Mouse (Mus musculus): ENCODE results near the gene Wnt10a.
"Not testable (repeated sequence)": the region's sequence is repeated elsewhere in the genome, so short reads cannot be mapped to it uniquely, and the experiment has no call there.

The Wnt10a gene

GRCm38 (mm10) chr1:74814931-74815647 is 23.8 kb downstream of the Wnt10a start:
- DNase-seq (ENCODE audit: extremely low read depth, low read depth, low spot score) = no peak

- DNase-seq (ENCODE audit: extremely low read depth, low read depth, low spot score) = not testable (repeated sequence)
Observed at GRCm38 (mm10) chr1:74815965-74816364, 24.6 kb downstream of the Wnt10a start.

- no peak for DNase-seq (ENCODE audit: extremely low read depth, low read depth, low spot score)
Observed at GRCm38 (mm10) chr1:74816612-74817199, 25.4 kb downstream of the Wnt10a start.

- no peak for DNase-seq (ENCODE audit: extremely low read depth, low read depth, low spot score)
Observed at GRCm38 (mm10) chr1:74817219-74817618, 25.9 kb downstream of the Wnt10a start.

GRCm38 (mm10) chr1:74818509-74818908 is 27.2 kb downstream of the Wnt10a start:
- no peak for DNase-seq (ENCODE audit: extremely low read depth, low read depth, low spot score)

- DNase-seq (ENCODE audit: extremely low read depth, low read depth, low spot score) = not testable (repeated sequence)
Observed at GRCm38 (mm10) chr1:74823598-74823997, 32.3 kb downstream of the Wnt10a start.

- DNase-seq (ENCODE audit: extremely low read depth, low read depth, low spot score) = no peak
Observed at GRCm38 (mm10) chr1:74824518-74825302, 33.4 kb downstream of the Wnt10a start.

- no peak for DNase-seq (ENCODE audit: extremely low read depth, low read depth, low spot score)
Observed at GRCm38 (mm10) chr1:74830061-74830460, 38.7 kb downstream of the Wnt10a start.

- no peak for DNase-seq (ENCODE audit: extremely low read depth, low read depth, low spot score)
Observed at GRCm38 (mm10) chr1:74833255-74833654, 41.9 kb downstream of the Wnt10a start.

- DNase-seq (ENCODE audit: extremely low read depth, low read depth, low spot score) = no peak
Observed at GRCm38 (mm10) chr1:74843090-74843489, 51.8 kb downstream of the Wnt10a start.

GRCm38 (mm10) chr1:74846341-74846740 is 55.0 kb downstream of the Wnt10a start:
- DNase-seq (ENCODE audit: extremely low read depth, low read depth, low spot score) = no peak

- no peak for DNase-seq (ENCODE audit: extremely low read depth, low read depth, low spot score)
Observed at GRCm38 (mm10) chr1:74848946-74849345, 57.6 kb downstream of the Wnt10a start.

GRCm38 (mm10) chr1:74850251-74850650 is 58.9 kb downstream of the Wnt10a start:
- no peak for DNase-seq (ENCODE audit: extremely low read depth, low read depth, low spot score)

- no peak for DNase-seq (ENCODE audit: extremely low read depth, low read depth, low spot score)
Observed at GRCm38 (mm10) chr1:74851001-74851775, 59.9 kb downstream of the Wnt10a start.
